Mouse (Mus musculus) neural tube, embryonic 11.5 days (tissue): ENCODE measurements at regions not wholly inside any gene's neighbourhood (a gene's known extent, or its start where the extent isn't known, plus 50 kb on each side); places are given as distances from the start of the nearest gene placed in this dataset.

ENCODE experiments used
- ATAC-seq: fragments of 200-750 bp; cut with Nextera tagmentation; 2 replicates; pipeline ENCODE4 v1.8.0; 2017; ENCODE audit warnings: moderate number of reproducible peaks, mild to moderate bottlenecking, moderate TSS enrichment, moderate library complexity; ENCODE audit not compliant: insufficient read depth, low FRiP score, low TSS enrichment
- DNase-seq: peaks from one replicate; pipeline ENCODE4 v3.0.0-alpha.2; 2015; ENCODE audit warnings: low spot score
- H3K27ac ChIP-seq: fragments of 300-500 bp; sonication (generic); 2 replicates; pipeline ENCODE4 v1.5.1; 2014; ENCODE audit warnings: low read depth, mild to moderate bottlenecking, low read length
- H3K27me3 ChIP-seq: fragments of 300-500 bp; sonication (generic); 2 replicates; pipeline ENCODE4 v1.6.1; 2014; ENCODE audit warnings: mild to moderate bottlenecking, low read length, mixed read lengths; ENCODE audit not compliant: control insufficient read depth, insufficient read depth
- H3K36me3 ChIP-seq: fragments of 300-500 bp; sonication (generic); 2 replicates; pipeline ENCODE4 v1.6.1; 2014; ENCODE audit warnings: mild to moderate bottlenecking, low read length, moderate library complexity, mixed read lengths; ENCODE audit not compliant: control insufficient read depth, insufficient read depth
- H3K4me1 ChIP-seq: fragments of 300-500 bp; sonication (generic); 2 replicates; pipeline ENCODE4 v1.6.1; 2014; ENCODE audit warnings: low read length, mixed read lengths; ENCODE audit not compliant: control insufficient read depth, insufficient read depth
- H3K4me2 ChIP-seq: fragments of 300-500 bp; sonication (generic); 2 replicates; pipeline ENCODE4 v1.6.1; 2014; ENCODE audit warnings: low read depth, mild to moderate bottlenecking, moderate library complexity
- H3K4me3 ChIP-seq: fragments of 300-500 bp; sonication (generic); 2 replicates; pipeline ENCODE4 v1.5.1; 2014; ENCODE audit warnings: low read depth, low read length
- H3K9ac ChIP-seq: fragments of 300-500 bp; sonication (generic); 2 replicates; pipeline ENCODE4 v1.6.1; 2014; ENCODE audit warnings: mild to moderate bottlenecking, low read length
- H3K9me3 ChIP-seq: fragments of 300-500 bp; sonication (generic); 2 replicates; pipeline ENCODE4 v1.6.1; 2016; ENCODE audit warnings: low read length; ENCODE audit not compliant: control insufficient read depth
- WGBS: fragments of 180-500 bp; shearing (Covaris S2); extraction: QIAGEN DNeasy Blood & Tissue Kit; methylation state at CpG from one replicate; pipeline ENCODE4 v1.1.7; 2014; 5-methylcytosine and 5-hydroxymethylcytosine counted together

DNA sequence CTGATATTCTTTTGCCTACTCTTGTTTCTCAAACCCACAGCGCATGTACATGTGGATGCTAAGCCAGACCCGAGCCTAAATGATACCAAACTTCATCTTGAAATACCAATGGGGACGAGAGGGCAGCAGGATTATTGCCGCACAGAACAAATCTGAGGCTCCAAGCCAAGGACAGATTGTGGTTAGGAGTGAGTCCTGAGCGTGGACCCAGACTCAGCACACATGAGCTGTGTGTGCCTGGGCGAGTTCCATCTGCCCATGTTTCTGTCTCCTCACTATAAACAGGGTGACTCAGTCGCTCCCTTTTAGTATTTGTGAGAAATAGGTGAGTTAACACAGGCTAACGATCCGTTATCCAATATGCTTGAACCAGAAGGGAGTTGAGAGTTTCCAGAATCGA lies 92.4 kb upstream of the Gadd45a start:
- no peaks in the 10 kb centered on the region for H3K4me1 ChIP-seq
- H3K27ac ChIP-seq, result no peak overlapping the region
- 93% methylated on average over 10 of the region's 10 CpGs for WGBS
- no peak overlapping the region for H3K4me3 ChIP-seq
- no peaks in the 10 kb centered on the region for H3K9me3 ChIP-seq
- no peak for DNase-seq
- H3K27me3 ChIP-seq, result no peaks in the 10 kb centered on the region
- no peak overlapping the region for H3K4me2 ChIP-seq
- no peak for ATAC-seq
- no peaks in the 10 kb centered on the region for H3K36me3 ChIP-seq
- no peak overlapping the region for H3K9ac ChIP-seq

GRCm38 (mm10) chr6:67128503-67129463 lies 91.5 kb upstream of the Gadd45a start:
- 62% methylated on average over 16 of the region's 16 CpGs for WGBS
- Histone ChIP-seq H3K27ac (no peak overlapping the region), H3K4me1 (no peaks in the 10 kb centered on the region), H3K9ac (0 out of 2 replicates have a peak overlapping the region, but pooled peaks have one; percentile 1), H3K27me3 (no peaks in the 10 kb centered on the region), H3K36me3 (no peaks in the 10 kb centered on the region), H3K4me2 (no peak overlapping the region), H3K9me3 (no peaks in the 10 kb centered on the region), H3K4me3 (no peak overlapping the region)
- no peak for ATAC-seq
- no peak for DNase-seq

GRCm38 (mm10) chr6:67127727-67128126 lies 90.5 kb upstream of the Gadd45a start:
- H3K36me3 ChIP-seq, result no peaks in the 10 kb centered on the region
- WGBS, result 91% methylated on average over 4 of the region's 4 CpGs
- no peak overlapping the region for H3K4me2 ChIP-seq
- H3K9ac ChIP-seq, result no peak overlapping the region
- H3K4me1 ChIP-seq, result no peaks in the 10 kb centered on the region
- no peak overlapping the region for H3K4me3 ChIP-seq
- DNase-seq (no peak), ATAC-seq (no peak)
- H3K9me3 ChIP-seq, result no peaks in the 10 kb centered on the region
- H3K27me3 ChIP-seq, result no peaks in the 10 kb centered on the region
- no peak overlapping the region for H3K27ac ChIP-seq

GRCm38 (mm10) chr6:67125715-67126312 lies 88.6 kb upstream of the Gadd45a start:
- DNase-seq, result no peak
- no peak overlapping the region for H3K27ac ChIP-seq
- WGBS, result 72% methylated on average over 7 of the region's 7 CpGs

DNA sequence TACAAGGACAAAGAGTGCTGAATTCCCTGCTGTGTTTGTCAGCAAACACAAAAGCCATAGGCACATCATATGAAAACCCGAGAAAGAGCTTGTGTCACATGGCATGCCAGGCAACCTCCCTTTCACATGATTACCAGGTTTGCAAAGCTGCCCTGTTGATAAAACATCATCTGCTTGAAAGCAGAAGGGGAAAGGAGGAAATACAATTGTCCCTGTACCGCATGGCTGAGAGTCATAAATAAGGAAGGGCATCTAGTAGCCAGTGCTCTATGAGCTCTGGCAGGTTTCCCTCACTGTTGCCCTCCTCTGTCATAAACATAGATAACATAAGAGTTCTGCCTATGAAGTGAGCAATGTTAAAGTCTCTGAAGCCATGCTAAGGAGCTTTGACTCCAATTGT lies 86.8 kb upstream of the Gadd45a start:
- H3K27ac ChIP-seq, result no peak overlapping the region
- no peak for DNase-seq
- H3K9me3 ChIP-seq, result no peaks in the 10 kb centered on the region
- no peak overlapping the region for H3K4me3 ChIP-seq
- no peaks in the 10 kb centered on the region for H3K36me3 ChIP-seq
- H3K4me2 ChIP-seq, result no peak overlapping the region
- no peak overlapping the region for H3K9ac ChIP-seq
- H3K27me3 ChIP-seq, result no peaks in the 10 kb centered on the region
- WGBS, result 67% methylated on average over 2 of the region's 2 CpGs
- ATAC-seq, result no peak
- H3K4me1 ChIP-seq, result no peaks in the 10 kb centered on the region

More at GRCm38 (mm10) chr6:67125715-67126312, 88.6 kb upstream of the Gadd45a start:
- no peaks in the 10 kb centered on the region for H3K9me3 ChIP-seq
- H3K36me3 ChIP-seq, result no peaks in the 10 kb centered on the region
- no peak overlapping the region for H3K4me3 ChIP-seq
- no peak overlapping the region for H3K9ac ChIP-seq
- H3K4me1 ChIP-seq, result no peaks in the 10 kb centered on the region
- no peak for ATAC-seq
- H3K27me3 ChIP-seq, result no peaks in the 10 kb centered on the region
- no peak overlapping the region for H3K4me2 ChIP-seq

- Histone ChIP-seq H3K9ac (no peak overlapping the region), H3K27me3 (no peaks in the 10 kb centered on the region), H3K27ac (no peak overlapping the region), H3K4me2 (no peak overlapping the region), H3K4me1 (no peaks in the 10 kb centered on the region), H3K36me3 (no peaks in the 10 kb centered on the region), H3K4me3 (no peak overlapping the region), H3K9me3 (no peaks in the 10 kb centered on the region)
- 82% methylated on average over 4 of the region's 4 CpGs for WGBS
- ATAC-seq (no peak), DNase-seq (no peak)
These were observed 85.8 kb upstream of the Gadd45a start for GRCm38 (mm10) chr6:67123071-67123470.

- no peaks in the 10 kb centered on the region for H3K27me3 ChIP-seq
- H3K4me3 ChIP-seq, result no peak overlapping the region
- DNase-seq (no peak), ATAC-seq (no peak)
- H3K4me2 ChIP-seq, result no peak overlapping the region
- H3K27ac ChIP-seq, result no peak overlapping the region
- WGBS, result 75% methylated on average over 3 of the region's 3 CpGs
- H3K9ac ChIP-seq, result no peak overlapping the region
- no peaks in the 10 kb centered on the region for H3K9me3 ChIP-seq
- no peaks in the 10 kb centered on the region for H3K4me1 ChIP-seq
- H3K36me3 ChIP-seq, result no peaks in the 10 kb centered on the region
These were observed 79.0 kb upstream of the Gadd45a start for GRCm38 (mm10) chr6:67116306-67116705.

GRCm38 (mm10) chr6:67115505-67116303 lies 78.4 kb upstream of the Gadd45a start:
- no peaks in the 10 kb centered on the region for H3K9me3 ChIP-seq
- no peak for ATAC-seq

More at GRCm38 (mm10) chr6:67115505-67116303, 78.4 kb upstream of the Gadd45a start:
- Histone ChIP-seq H3K4me3 (no peak overlapping the region), H3K4me2 (no peak overlapping the region), H3K36me3 (no peaks in the 10 kb centered on the region), H3K27ac (no peak overlapping the region), H3K9ac (no peak overlapping the region), H3K4me1 (no peaks in the 10 kb centered on the region), H3K27me3 (no peaks in the 10 kb centered on the region)
- WGBS, result 44% methylated on average over 1 of the region's 1 CpGs
- no peak for DNase-seq
